In genomic region chr3:108185460-108186097, GRCm38 (mm10) we compare ENCODE assay signal across 8 mouse cellular contexts. TPM values are rescaled to one million over a fixed set of nuclear protein-coding genes. Genes with fewer than 3 reads are reported as not detected.
DNase-seq lines count a peak whose midpoint lies in the region; ATAC-seq and TF ChIP-seq lines count a peak whose summit lies in the region.

No protein-coding gene starts in this region.

- peak overlapping the region; percentile 78 for H3K9ac ChIP-seq in forebrain, embryonic 13.5 days
- no peak overlapping the region for H3K9ac ChIP-seq in liver, embryonic 14.5 days (replicated peaks)

- peak; percentile 84 for DNase-seq in heart, adult 11 months
- DNase-seq in heart, adult 8-10 months (ENCODE audit: low spot score) = no peak
- DNase-seq in liver, embryonic 14.5 days (ENCODE audit: low read depth in 3 of 3, low spot score in 3 of 3) = no peak
- DNase-seq in frontal cortex, adult 2 months (ENCODE audit: extremely low spot score in 1 of 2, low spot score in 1 of 2) = no peak
- DNase-seq in layer of hippocampus, postnatal 36 days = no peak
- no peak for DNase-seq in layer of hippocampus, adult 18-20 months (ENCODE audit: low spot score in 2 of 2)

- WGBS in forebrain, embryonic 13.5 days = 3% methylated on average over 16 of the region's 16 CpGs
- 4% methylated on average over 16 of the region's 16 CpGs for WGBS in liver, embryonic 14.5 days (ENCODE audit: insufficient replicate concordance)

- H3K36me3 ChIP-seq in E14TG2a.4 (ENCODE audit: insufficient read depth, low read length) = 0 out of 2 replicates have a peak, but pooled peaks cover 4% of the 10 kb centered on the region
- peaks cover 18% of the 10 kb centered on the region for H3K36me3 ChIP-seq in forebrain, embryonic 13.5 days (ENCODE audit: poor library complexity, severe bottlenecking)
- no peaks in the 10 kb centered on the region for H3K36me3 ChIP-seq in liver, embryonic 14.5 days (replicated peaks; ENCODE audit: control insufficient read depth, insufficient read depth, low read depth)

- H3K27ac ChIP-seq in forebrain, embryonic 13.5 days = no peak overlapping the region
- H3K27ac ChIP-seq in liver, embryonic 14.5 days = no peak overlapping the region

- peak; percentile 41; the same call in 1 of the 2 replicates for ATAC-seq in forebrain, embryonic 13.5 days
- no peak for ATAC-seq in liver, embryonic 14.5 days (ENCODE audit: insufficient read depth)

- no peaks in the 10 kb centered on the region; the same call in 1 of the 2 replicates for H3K9me3 ChIP-seq in E14TG2a.4 (ENCODE audit: low read length)
- no peaks in the 10 kb centered on the region for H3K9me3 ChIP-seq in forebrain, embryonic 13.5 days (replicated peaks)
- H3K9me3 ChIP-seq in liver, embryonic 14.5 days (ENCODE audit: control insufficient read depth, low read length) = no peaks in the 10 kb centered on the region

- peak overlapping the region; percentile 81 for H3K4me2 ChIP-seq in forebrain, embryonic 13.5 days
- peak overlapping the region; percentile 84 for H3K4me2 ChIP-seq in liver, embryonic 14.5 days (ENCODE audit: low read depth)

- H3K4me3 ChIP-seq in E14TG2a.4 (replicated peaks; ENCODE audit: low read length) = peak overlapping the region; percentile 88
- peak overlapping the region; percentile 79 for H3K4me3 ChIP-seq in forebrain, embryonic 13.5 days
- H3K4me3 ChIP-seq in liver, embryonic 14.5 days (ENCODE audit: insufficient read depth in 1 of 2, low read depth in 2 of 2, low read length in 2 of 2) = peak overlapping the region; percentile 58 to 70

- peaks cover 48% of the 10 kb centered on the region for H3K27me3 ChIP-seq in E14TG2a.4 (ENCODE audit: insufficient read depth, low read length)
- peaks cover 11% of the 10 kb centered on the region for H3K27me3 ChIP-seq in forebrain, embryonic 13.5 days
- H3K27me3 ChIP-seq in liver, embryonic 14.5 days (ENCODE audit: control insufficient read depth, insufficient read depth, low read length) = peaks cover 34% of the 10 kb centered on the region

- no peak for TF ChIP-seq EP300 in liver, embryonic 14.5 days (IDR thresholded peaks at IDR 0.05; ENCODE audit: low read depth)

- H3K4me1 ChIP-seq in E14TG2a.4 (replicated peaks; ENCODE audit: low read depth, low read length) = peaks cover 54% of the 10 kb centered on the region
- H3K4me1 ChIP-seq in forebrain, embryonic 13.5 days = peaks cover 38% of the 10 kb centered on the region
- peaks cover 0 to 2% of the 10 kb centered on the region in 2 experiments; a peak in 1 of 4 replicates for H3K4me1 ChIP-seq in liver, embryonic 14.5 days (replicated peaks; ENCODE audit: control insufficient read depth in 2 of 2, insufficient read depth in 2 of 2, low read length in 1 of 2)

- no peak for TF ChIP-seq CTCF in E14TG2a.4 (conservative IDR thresholded peaks at IDR 0.05; ENCODE audit: low read length)
- no peak for TF ChIP-seq CTCF in liver, embryonic 14.5 days (IDR thresholded peaks at IDR 0.05; ENCODE audit: low read depth)

RNA-seq across cellular contexts. Expression of gene Amigo1, which starts 0.6 kb away (rescaled TPM):
- 10 to 100 TPM; 17.2 to 18.9 (median 18.1) TPM for total RNA-seq in heart, adult 8-10 months (2022)
- polyA plus RNA-seq in forebrain, embryonic 13.5 days (2015; fragmentation: Nextera tagmentation; extraction: Ambion mirVana) = 6.4 and 8.1 TPM in 2 replicates
- polyA plus RNA-seq in liver, embryonic 14.5 days (2012; rRNA removed) = 0.45 and 0.60 TPM in 2 replicates
- 0.49 and 0.56 TPM in 2 replicates for polyA plus RNA-seq in liver, embryonic 14.5 days (2014; fragmentation: Nextera tagmentation; extraction: Ambion mirVana)
- 62.1 and 62.6 TPM in 2 replicates for polyA plus RNA-seq in frontal cortex, adult 2 months (2012; rRNA removed)
- total RNA-seq in layer of hippocampus, postnatal 36 days (2021) = 10 to 100 TPM; 65.0 to 69.0 TPM
- 10 to 100 TPM; 71.6 to 76.8 TPM for total RNA-seq in layer of hippocampus, adult 18-20 months (2021)

RNA-seq across cellular contexts. Expression of gene Cyb561d1, which starts 15.4 kb away (rescaled TPM):
- total RNA-seq in heart, adult 8-10 months (2022) = 1 to 10 TPM; 5.4 to 8.3 (median 6.5) TPM
- polyA plus RNA-seq in forebrain, embryonic 13.5 days (2015; fragmentation: Nextera tagmentation; extraction: Ambion mirVana) = 3.6 and 4.7 TPM in 2 replicates
- 1.4 and 1.5 TPM in 2 replicates for polyA plus RNA-seq in liver, embryonic 14.5 days (2012; rRNA removed)
- 1.4 and 1.6 TPM in 2 replicates for polyA plus RNA-seq in liver, embryonic 14.5 days (2014; fragmentation: Nextera tagmentation; extraction: Ambion mirVana)
- polyA plus RNA-seq in frontal cortex, adult 2 months (2012; rRNA removed) = 19.1 and 19.3 TPM in 2 replicates
- 10 to 100 TPM; 16.4 to 16.5 TPM for total RNA-seq in layer of hippocampus, postnatal 36 days (2021)
- 10 to 100 TPM; 17.4 TPM for total RNA-seq in layer of hippocampus, adult 18-20 months (2021)

RNA-seq across cellular contexts. Expression of gene Atxn7l2, which starts 25.2 kb away (rescaled TPM):
- total RNA-seq in heart, adult 8-10 months (2022) = 1 to 10 TPM; 1.7 to 2.7 (median 2.3) TPM
- polyA plus RNA-seq in forebrain, embryonic 13.5 days (2015; fragmentation: Nextera tagmentation; extraction: Ambion mirVana) = 29.0 and 30.3 TPM in 2 replicates
- 2.2 TPM in 2 replicates for polyA plus RNA-seq in liver, embryonic 14.5 days (2012; rRNA removed)
- 1.7 and 2.0 TPM in 2 replicates for polyA plus RNA-seq in liver, embryonic 14.5 days (2014; fragmentation: Nextera tagmentation; extraction: Ambion mirVana)
- polyA plus RNA-seq in frontal cortex, adult 2 months (2012; rRNA removed) = 42.7 and 44.0 TPM in 2 replicates
- total RNA-seq in layer of hippocampus, postnatal 36 days (2021) = 10 to 100 TPM; 25.7 to 28.9 TPM
- total RNA-seq in layer of hippocampus, adult 18-20 months (2021) = 10 to 100 TPM; 23.5 to 24.8 TPM

RNA-seq across cellular contexts. Expression of gene Gpr61, which starts 30.9 kb away (rescaled TPM):
- total RNA-seq in heart, adult 8-10 months (2022) = not detected
- polyA plus RNA-seq in forebrain, embryonic 13.5 days (2015; fragmentation: Nextera tagmentation; extraction: Ambion mirVana) = 0.98 and 1.0 TPM in 2 replicates
- polyA plus RNA-seq in liver, embryonic 14.5 days (2012; rRNA removed) = not detected in 2 replicates
- polyA plus RNA-seq in liver, embryonic 14.5 days (2014; fragmentation: Nextera tagmentation; extraction: Ambion mirVana) = 0.04 TPM in 1 of 2 replicates, not detected in the other
- polyA plus RNA-seq in frontal cortex, adult 2 months (2012; rRNA removed) = 15.0 and 15.1 TPM in 2 replicates
- 10 to 100 TPM; 15.6 to 15.9 TPM for total RNA-seq in layer of hippocampus, postnatal 36 days (2021)
- 10 to 100 TPM; 14.8 to 15.1 TPM for total RNA-seq in layer of hippocampus, adult 18-20 months (2021)

RNA-seq across cellular contexts. Expression of gene Gnai3, which starts 39.6 kb away (rescaled TPM):
- total RNA-seq in heart, adult 8-10 months (2022) = 10 to 100 TPM; 12.7 to 15.9 (median 13.0) TPM
- 173 and 180 TPM in 2 replicates for polyA plus RNA-seq in forebrain, embryonic 13.5 days (2015; fragmentation: Nextera tagmentation; extraction: Ambion mirVana)
- 18.4 and 28.7 TPM in 2 replicates for polyA plus RNA-seq in liver, embryonic 14.5 days (2012; rRNA removed)
- 57.4 and 58.0 TPM in 2 replicates for polyA plus RNA-seq in liver, embryonic 14.5 days (2014; fragmentation: Nextera tagmentation; extraction: Ambion mirVana)
- 37.3 and 37.5 TPM in 2 replicates for polyA plus RNA-seq in frontal cortex, adult 2 months (2012; rRNA removed)
- 10 to 100 TPM; 32.4 to 32.9 TPM for total RNA-seq in layer of hippocampus, postnatal 36 days (2021)
- total RNA-seq in layer of hippocampus, adult 18-20 months (2021) = 10 to 100 TPM; 28.2 to 28.7 TPM

Comparison
In these comparisons a context has a peak if more than half of its experiments do, and no peak if none do; other contexts are left out.
1. RNA of gene Atxn7l2, which starts 25.2 kb away (total RNA-seq): 25.7 to 28.9 TPM in layer of hippocampus, postnatal 36 days and 23.5 to 24.8 TPM in layer of hippocampus, adult 18-20 months; 1.7 to 2.7 TPM in heart, adult 8-10 months; every median in the first group is over 4 times any median in the second.
2. Peak in every context shown above with its lines, with median percentiles within 50 percentile points of each other: H3K4me3 ChIP-seq.